Mouse (Mus musculus) kidney, postnatal 36 days (tissue): Measurements from ENCODE around the gene Maml1.
A peak's percentile ranks its signal among the peaks of the same experiment; 100 is the strongest.

Experiments used
- DNase-seq, 2 experiments: peaks; one replicate each; pipeline ENCODE4 v3.0.0; 2021 to 2022; ENCODE audit warnings: mixed read lengths in 2 of 2

The Maml1 gene

GRCm38 (mm10) chr11:50219833-50220232, 72.3 kb downstream of the Maml1 start:
- no peak for DNase-seq

- peak; percentile 63 to 80 for DNase-seq
These were observed 74.3 kb downstream of the Maml1 start for GRCm38 (mm10) chr11:50217811-50218210.

- DNase-seq = no peak
These were observed 75.3 kb downstream of the Maml1 start for GRCm38 (mm10) chr11:50216724-50217366.

- DNase-seq = no peak
These were observed 76.5 kb downstream of the Maml1 start for GRCm38 (mm10) chr11:50215633-50216032.

- no peak for DNase-seq
These were observed 77.5 kb downstream of the Maml1 start for GRCm38 (mm10) chr11:50214631-50215030.

GRCm38 (mm10) chr11:50212848-50213758, 79.0 kb downstream of the Maml1 start:
- peak; percentile 92 to 96 for DNase-seq

GRCm38 (mm10) chr11:50212060-50212739, 79.9 kb downstream of the Maml1 start:
- no peak for DNase-seq

- no peak for DNase-seq
These were observed 80.6 kb downstream of the Maml1 start for GRCm38 (mm10) chr11:50211322-50212059.

- peak; percentile 78 to 87 for DNase-seq
These were observed 81.5 kb downstream of the Maml1 start, which contains the start of the genes Sqstm1 and Mgat4b for GRCm38 (mm10) chr11:50210505-50211151. Gene Sqstm1, minus strand, starts transcription at chr11:50210827. Gene Mgat4b, plus strand, starts transcription at chr11:50210890.

GRCm38 (mm10) chr11:50210101-50210504, 82.0 kb downstream of the Maml1 start:
- peak; percentile 96 to 97 for DNase-seq

- DNase-seq = no peak
These were observed 84.1 kb downstream of the Maml1 start for GRCm38 (mm10) chr11:50208039-50208438.

GRCm38 (mm10) chr11:50207344-50207743, 84.8 kb downstream of the Maml1 start:
- DNase-seq = no peak

- DNase-seq = no peak
These were observed 86.1 kb downstream of the Maml1 start for GRCm38 (mm10) chr11:50206037-50206436.
